Mouse (Mus musculus): Measurements from ENCODE around the gene Acta1. TPM values are rescaled to one million over a fixed set of nuclear protein-coding genes. Genes with fewer than 3 reads are reported as not detected.
A peak's percentile ranks its signal among the peaks of the same experiment; 100 is the strongest.

The Acta1 gene
- polyA plus RNA-seq, 1 experiment, result not detected

DNA sequence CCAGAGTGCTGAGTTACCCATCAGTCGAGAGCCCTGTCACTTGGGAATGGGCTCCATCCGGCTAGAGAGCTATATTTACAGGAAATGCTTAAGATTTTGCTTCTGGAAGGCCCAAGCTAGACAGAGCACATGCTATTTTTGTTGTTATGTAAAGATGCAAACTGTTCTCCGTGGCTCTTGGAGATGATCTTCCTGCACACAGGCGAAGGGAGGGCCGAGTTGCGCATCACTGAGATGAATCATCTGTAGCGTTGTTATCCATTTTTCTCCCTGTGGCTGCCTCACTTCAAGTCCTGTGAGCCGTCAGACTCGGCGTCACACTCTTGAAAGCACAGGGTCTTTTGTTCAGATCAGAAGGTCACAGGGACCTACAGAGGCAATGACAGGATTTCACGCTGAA, 20.2 kb downstream of the Acta1 start:
- peaks cover 24% of the 10 kb centered on the region for H3K4me1 ChIP-seq (ENCODE audit: control insufficient read depth, insufficient read depth, low read length)
- peak overlapping the region; percentile 88 for H3K27ac ChIP-seq (ENCODE audit: insufficient read depth, low read depth, low read length)
- TF ChIP-seq POLR2A (IDR thresholded peaks at IDR 0.05; ENCODE audit: insufficient read depth, low read depth, low read length), result no peak
- TF ChIP-seq CTCF (IDR thresholded peaks at IDR 0.05; ENCODE audit: insufficient read depth, low read depth, low read length), result no peak
- no peak overlapping the region for H3K4me3 ChIP-seq (ENCODE audit: insufficient read depth, low read depth, low read length)
- 43% methylated on average over 11 of the region's 11 CpGs for WGBS

GRCm38 (mm10) chr8:123873364-123873763, 21.2 kb downstream of the Acta1 start:
- H3K4me1 ChIP-seq (ENCODE audit: control insufficient read depth, insufficient read depth, low read length), result peaks cover 20% of the 10 kb centered on the region
- WGBS, result 51% methylated on average over 6 of the region's 6 CpGs
- TF ChIP-seq CTCF (IDR thresholded peaks at IDR 0.05; ENCODE audit: insufficient read depth, low read depth, low read length) (no peak), POLR2A (IDR thresholded peaks at IDR 0.05; ENCODE audit: insufficient read depth, low read depth, low read length) (no peak)
- peak overlapping the region; percentile 56; the same call in 1 of the 2 replicates for H3K27ac ChIP-seq (ENCODE audit: insufficient read depth, low read depth, low read length)
- no peak overlapping the region for H3K4me3 ChIP-seq (ENCODE audit: insufficient read depth, low read depth, low read length)

GRCm38 (mm10) chr8:123872048-123872447, 22.5 kb downstream of the Acta1 start:
- peaks cover 20% of the 10 kb centered on the region for H3K4me1 ChIP-seq (ENCODE audit: control insufficient read depth, insufficient read depth, low read length)
- H3K27ac ChIP-seq (ENCODE audit: insufficient read depth, low read depth, low read length), result no peak overlapping the region
- WGBS, result 76% methylated on average over 9 of the region's 9 CpGs
- TF ChIP-seq CTCF (IDR thresholded peaks at IDR 0.05; ENCODE audit: insufficient read depth, low read depth, low read length) (no peak), POLR2A (IDR thresholded peaks at IDR 0.05; ENCODE audit: insufficient read depth, low read depth, low read length) (no peak)
- H3K4me3 ChIP-seq (ENCODE audit: insufficient read depth, low read depth, low read length), result no peak overlapping the region

DNA sequence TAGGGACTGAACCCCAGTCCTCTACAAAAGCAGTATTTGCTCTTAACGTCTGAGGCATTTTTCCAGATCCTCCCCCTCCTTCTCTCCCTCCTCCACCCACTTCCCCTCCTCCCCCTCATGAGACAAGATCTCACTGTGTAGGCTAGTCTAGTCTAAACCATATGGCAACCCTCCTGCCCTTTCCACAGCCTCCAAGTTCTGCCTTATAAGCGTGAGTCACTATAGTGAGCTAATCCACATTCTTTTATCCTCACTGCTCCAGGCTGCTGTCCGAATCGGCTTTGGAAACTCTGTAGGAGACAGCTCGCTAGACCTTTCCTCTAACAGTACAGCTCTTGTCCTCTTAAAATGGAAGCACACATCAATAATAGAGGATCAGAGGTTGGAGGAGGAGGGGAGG, 27.6 kb downstream of the Acta1 start:
- Histone ChIP-seq H3K4me1 (ENCODE audit: control insufficient read depth, insufficient read depth, low read length) (peaks cover 24% of the 10 kb centered on the region), H3K4me3 (ENCODE audit: insufficient read depth, low read depth, low read length) (no peak overlapping the region), H3K27ac (ENCODE audit: insufficient read depth, low read depth, low read length) (peak overlapping the region; percentile 75)
- no peak for TF ChIP-seq POLR2A (IDR thresholded peaks at IDR 0.05; ENCODE audit: insufficient read depth, low read depth, low read length)
- TF ChIP-seq CTCF (IDR thresholded peaks at IDR 0.05; ENCODE audit: insufficient read depth, low read depth, low read length), result no peak
- 12% methylated on average over 5 of the region's 5 CpGs for WGBS

DNA sequence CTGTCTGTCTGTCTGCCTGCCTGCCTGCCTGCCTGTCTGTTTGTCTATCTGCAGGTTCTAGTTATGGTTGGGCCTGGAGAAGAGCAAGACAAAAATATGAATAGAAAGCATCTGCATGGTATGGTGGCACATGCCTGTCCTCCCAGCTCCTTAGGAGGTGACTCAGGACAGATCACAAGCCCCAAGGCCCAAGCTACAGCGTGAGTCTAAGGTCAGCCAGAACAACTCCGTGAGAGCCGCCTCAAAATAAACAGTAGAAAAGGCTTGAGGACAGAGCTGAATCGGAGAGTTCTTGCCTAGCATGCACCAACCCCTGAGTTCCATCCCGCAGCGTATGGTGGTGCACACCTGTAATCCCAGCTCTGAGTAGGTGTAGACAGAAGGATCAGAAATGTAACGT, 28.8 kb downstream of the Acta1 start:
- Histone ChIP-seq H3K4me3 (ENCODE audit: insufficient read depth, low read depth, low read length) (no peak overlapping the region), H3K4me1 (ENCODE audit: control insufficient read depth, insufficient read depth, low read length) (peaks cover 24% of the 10 kb centered on the region), H3K27ac (ENCODE audit: insufficient read depth, low read depth, low read length) (no peak overlapping the region)
- TF ChIP-seq CTCF (IDR thresholded peaks at IDR 0.05; ENCODE audit: insufficient read depth, low read depth, low read length), result no peak
- no peak for TF ChIP-seq POLR2A (IDR thresholded peaks at IDR 0.05; ENCODE audit: insufficient read depth, low read depth, low read length)
- WGBS, result 82% methylated on average over 7 of the region's 7 CpGs

DNA sequence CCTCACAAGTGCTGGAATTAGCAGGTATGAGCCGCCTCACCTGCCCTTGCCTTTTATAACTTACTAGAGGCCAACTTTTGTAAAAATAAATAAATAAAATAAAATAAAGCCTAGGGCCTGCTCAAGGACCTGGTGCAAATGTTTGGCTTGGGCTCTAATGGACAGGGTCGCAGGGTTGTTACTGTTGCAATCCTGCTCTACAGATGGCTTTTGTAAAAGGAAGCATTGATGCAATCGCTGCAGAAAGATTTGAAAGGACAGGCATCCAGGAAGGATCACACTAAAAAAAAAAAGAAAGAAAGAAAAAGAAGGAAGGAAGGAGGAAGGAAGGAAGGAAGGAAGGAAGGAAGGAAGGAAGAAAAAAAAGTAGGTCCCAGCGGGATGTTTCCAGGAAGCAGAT, 34.2 kb downstream of the Acta1 start:
- Histone ChIP-seq H3K27ac (ENCODE audit: insufficient read depth, low read depth, low read length) (peak overlapping the region; percentile 99; the same call in 1 of the 2 replicates), H3K4me1 (ENCODE audit: control insufficient read depth, insufficient read depth, low read length) (peaks cover 20% of the 10 kb centered on the region), H3K4me3 (ENCODE audit: insufficient read depth, low read depth, low read length) (peak overlapping the region; percentile 81)
- no peak for TF ChIP-seq POLR2A (IDR thresholded peaks at IDR 0.05; ENCODE audit: insufficient read depth, low read depth, low read length)
- TF ChIP-seq CTCF (IDR thresholded peaks at IDR 0.05; ENCODE audit: insufficient read depth, low read depth, low read length), result no peak
- WGBS, result 76% methylated on average over 4 of the region's 4 CpGs

DNA sequence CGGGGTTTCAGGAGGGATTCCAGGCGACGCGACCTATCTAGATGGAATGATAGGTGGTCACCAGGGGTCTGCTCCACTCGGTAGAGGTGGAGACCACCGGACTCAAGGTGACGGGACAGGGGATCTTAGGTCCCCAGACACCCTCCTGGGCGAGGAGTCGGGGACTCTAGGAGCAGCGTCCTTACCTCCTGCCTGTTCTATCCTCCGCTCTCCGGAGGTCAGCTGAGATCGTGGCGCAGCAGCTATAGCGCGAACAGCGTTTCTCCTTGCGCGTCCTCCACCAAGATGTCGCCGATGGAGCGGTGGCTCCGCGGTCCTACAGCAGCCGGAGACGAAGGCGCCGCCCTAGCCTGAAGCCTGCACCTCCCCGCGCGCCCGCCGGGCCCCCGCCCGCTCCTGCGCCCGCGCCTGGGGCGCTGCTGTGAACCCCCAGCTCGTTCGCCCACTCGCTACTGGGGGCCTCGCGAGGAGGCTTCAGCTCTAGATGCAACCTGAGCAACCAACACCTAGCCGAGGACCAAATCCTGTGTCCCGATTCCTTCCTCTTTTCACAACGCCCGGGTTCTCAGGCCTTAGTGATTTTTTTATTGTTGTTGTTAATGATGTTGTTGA, 34.8 kb downstream of the Acta1 start, which contains the start of gene Ccsap:
Gene Ccsap, minus strand, starts transcription at position 562 of the 612 bp plus-strand sequence.
- Histone ChIP-seq H3K4me1 (ENCODE audit: control insufficient read depth, insufficient read depth, low read length) (peaks cover 18% of the 10 kb centered on the region), H3K27ac (ENCODE audit: insufficient read depth, low read depth, low read length) (peak within 1 kb of the TSS; percentile 99), H3K4me3 (ENCODE audit: insufficient read depth, low read depth, low read length) (peak within 1 kb of the TSS; percentile 81)
- TF ChIP-seq CTCF (IDR thresholded peaks at IDR 0.05; ENCODE audit: insufficient read depth, low read depth, low read length) (0 out of 2 replicates have a peak, but pooled peaks have one; percentile 19), POLR2A (IDR thresholded peaks at IDR 0.05; ENCODE audit: insufficient read depth, low read depth, low read length) (peak; percentile 58)
- 2% methylated on average over 48 of the region's 48 CpGs for WGBS

- Histone ChIP-seq H3K27ac (ENCODE audit: insufficient read depth, low read depth, low read length) (peak overlapping the region; percentile 99), H3K4me1 (ENCODE audit: control insufficient read depth, insufficient read depth, low read length) (peaks cover 15% of the 10 kb centered on the region), H3K4me3 (ENCODE audit: insufficient read depth, low read depth, low read length) (peak overlapping the region; percentile 81)
- under 1% methylated on average over 79 of the region's 79 CpGs for WGBS
- TF ChIP-seq CTCF (IDR thresholded peaks at IDR 0.05; ENCODE audit: insufficient read depth, low read depth, low read length) (no peak), POLR2A (IDR thresholded peaks at IDR 0.05; ENCODE audit: insufficient read depth, low read depth, low read length) (0 out of 2 replicates have a peak, but pooled peaks have one; percentile 45)
Observed at GRCm38 (mm10) chr8:123858941-123859647, 35.5 kb downstream of the Acta1 start.

- peak overlapping the region; percentile 81 for H3K4me3 ChIP-seq (ENCODE audit: insufficient read depth, low read depth, low read length)
- H3K27ac ChIP-seq (ENCODE audit: insufficient read depth, low read depth, low read length), result peak overlapping the region; percentile 75
- TF ChIP-seq POLR2A (IDR thresholded peaks at IDR 0.05; ENCODE audit: insufficient read depth, low read depth, low read length) (no peak), CTCF (IDR thresholded peaks at IDR 0.05; ENCODE audit: insufficient read depth, low read depth, low read length) (no peak)
- under 1% methylated on average over 17 of the region's 17 CpGs for WGBS
- H3K4me1 ChIP-seq (ENCODE audit: control insufficient read depth, insufficient read depth, low read length), result peaks cover 17% of the 10 kb centered on the region
Observed at GRCm38 (mm10) chr8:123858574-123858940, 36.0 kb downstream of the Acta1 start.
